Mouse (Mus musculus): Measurements from ENCODE around the gene Tob2.

Gene Tob2

DNA sequence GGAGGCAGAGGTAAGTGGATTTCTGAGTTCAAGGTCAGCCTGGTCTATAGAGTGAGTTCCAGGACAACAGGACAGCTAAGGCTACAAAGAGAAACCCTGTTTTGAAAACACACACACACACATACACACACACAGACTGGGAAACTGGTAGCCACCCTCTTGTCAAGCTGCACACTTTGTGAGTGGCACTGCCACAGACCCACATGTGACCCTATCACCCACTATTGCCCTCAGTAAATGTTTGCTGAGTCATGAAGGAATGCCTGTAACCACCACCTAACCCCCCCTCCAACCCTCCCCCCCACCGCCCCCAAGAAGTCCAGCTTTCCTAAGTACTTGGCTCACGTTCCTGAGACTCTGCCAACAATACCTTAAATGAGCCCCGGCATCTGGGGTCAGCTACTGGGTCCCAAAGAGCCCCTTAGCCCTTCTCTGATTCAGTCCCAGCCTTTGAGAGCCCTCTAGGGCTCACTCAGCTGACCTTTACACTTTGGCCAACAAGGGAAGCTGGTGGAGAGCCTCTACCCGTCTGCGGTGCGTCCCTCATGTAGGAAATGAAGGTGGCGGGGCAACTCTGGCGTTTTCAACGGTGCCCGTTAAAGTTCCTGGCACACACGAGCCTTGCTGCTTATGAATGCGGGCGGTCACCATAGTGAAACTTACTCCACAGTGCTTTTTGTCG, 19.9 kb downstream of the Tob2 start:
- DNase-seq (ENCODE audit: low spot score in 2 of 2) = no peak

DNA sequence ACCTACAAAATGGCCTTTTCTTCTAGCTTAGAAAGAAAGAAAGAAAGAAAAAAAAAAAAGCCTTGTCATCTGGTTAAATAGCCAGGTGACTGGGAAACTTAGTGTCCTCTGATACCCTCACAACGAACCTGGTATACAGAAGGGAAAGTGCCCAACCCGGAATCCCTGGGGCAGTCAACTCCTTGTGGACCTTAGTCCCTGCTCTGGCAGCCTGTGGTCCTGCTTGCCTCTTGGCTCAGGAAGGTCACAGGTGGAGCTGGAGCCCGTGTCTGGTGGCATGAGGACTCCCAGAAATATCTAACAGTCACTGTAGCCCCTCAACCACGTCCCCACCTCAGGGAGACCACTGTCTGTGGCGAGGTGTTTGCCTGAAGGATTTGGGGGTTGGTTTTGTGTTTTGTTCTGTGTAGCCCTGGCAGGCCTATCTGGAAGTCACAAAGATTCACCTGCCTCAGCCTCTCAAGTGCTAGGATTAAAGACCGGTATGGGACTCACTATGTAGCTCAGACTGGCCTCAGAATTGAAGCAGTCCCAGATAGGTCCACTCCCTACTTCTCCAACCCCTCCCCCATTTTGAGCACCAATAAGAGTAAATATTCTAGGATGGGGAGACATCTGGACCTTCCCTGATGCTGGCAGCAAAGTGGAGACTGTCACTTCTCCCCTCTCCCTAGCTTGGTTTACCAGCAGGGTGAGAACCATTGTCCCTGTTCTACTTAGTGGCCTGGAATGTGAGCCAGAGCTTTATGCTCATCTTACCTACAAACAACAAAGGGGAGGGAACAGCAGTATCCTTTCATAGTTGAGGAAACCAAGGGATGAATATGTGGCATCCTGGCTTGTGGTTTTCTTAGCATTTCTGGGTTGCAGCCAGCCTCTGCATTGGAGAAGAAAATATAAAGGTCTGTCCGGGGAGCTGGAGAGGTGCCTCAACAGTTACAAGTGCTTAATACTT, 21.4 kb downstream of the Tob2 start:
- DNase-seq (ENCODE audit: low spot score in 2 of 2) = no peak

DNA sequence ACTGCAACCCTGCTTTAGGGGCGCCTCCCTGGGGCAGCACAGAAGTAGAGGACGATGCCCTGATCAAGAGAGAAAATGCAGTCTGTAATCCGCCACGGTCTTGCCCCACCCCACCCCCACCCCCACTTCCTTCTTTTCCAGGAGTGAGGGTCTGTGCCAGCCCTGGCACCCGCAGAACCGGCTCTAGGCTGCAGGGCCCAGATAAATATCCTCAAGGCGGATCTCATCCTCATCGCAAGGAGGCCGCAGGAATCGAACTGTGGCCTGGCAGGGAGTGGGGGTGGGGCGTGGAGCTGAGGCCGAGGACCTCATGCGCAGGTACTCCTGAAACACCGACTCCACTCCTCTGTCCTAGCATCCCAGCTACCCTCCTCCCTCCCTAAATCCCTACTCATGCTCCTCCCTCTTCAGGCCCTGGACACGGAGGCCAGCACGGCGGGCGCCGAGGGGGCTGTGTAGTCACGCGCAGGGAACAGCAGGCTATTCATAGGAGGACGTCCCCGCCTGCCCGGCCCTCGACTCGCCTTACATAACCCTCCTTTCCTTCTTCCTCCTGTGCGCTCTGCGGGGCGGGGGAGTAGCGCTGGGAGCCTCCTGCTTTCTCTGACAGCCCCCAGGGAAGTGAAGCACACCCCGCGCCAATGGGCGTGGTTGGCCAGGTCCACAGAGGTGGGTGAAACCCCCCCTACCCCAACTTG, 22.3 kb downstream of the Tob2 start:
- no peak for DNase-seq (ENCODE audit: low spot score in 2 of 2)

DNA sequence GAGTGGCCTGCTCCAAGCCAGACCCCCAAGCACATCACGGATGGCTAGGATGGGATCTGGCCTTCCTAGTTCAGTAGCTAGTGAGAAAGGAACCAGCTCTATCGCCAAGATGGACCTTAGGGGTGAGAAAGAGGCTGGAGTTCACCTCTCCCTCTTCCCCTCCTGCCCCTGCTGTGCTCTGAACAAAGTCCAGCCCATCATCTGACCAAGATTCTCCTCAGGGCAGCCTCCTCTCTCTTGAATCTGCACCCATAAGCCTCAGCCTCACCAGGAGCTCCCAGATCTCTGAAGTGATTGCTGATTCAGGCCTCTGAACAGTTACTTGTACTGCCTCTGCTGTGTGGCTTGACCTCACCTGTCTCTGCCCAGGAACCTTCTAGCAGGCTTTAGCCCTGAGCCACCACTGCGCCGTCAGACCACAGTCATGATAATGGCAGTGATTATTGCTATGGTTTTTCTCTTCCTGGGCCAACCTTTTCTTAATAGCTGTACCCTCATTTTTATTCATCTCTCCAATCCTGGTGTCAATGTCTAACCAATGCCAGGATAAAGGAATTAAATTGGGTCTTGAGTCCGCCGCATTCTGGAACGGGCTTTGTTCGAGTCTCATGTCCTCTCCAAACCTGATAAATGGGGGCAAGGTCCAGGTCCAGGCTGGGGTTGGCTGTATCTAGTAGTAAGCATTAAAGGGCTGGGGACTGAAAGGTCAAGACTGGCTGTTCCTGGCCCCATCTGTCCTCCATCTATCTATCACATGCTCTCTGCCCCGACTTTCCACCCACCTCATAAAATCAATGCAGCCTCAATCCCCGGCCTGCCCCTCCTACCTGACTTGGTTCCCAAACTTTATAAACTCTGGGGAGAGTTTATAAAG, 23.4 kb downstream of the Tob2 start:
- no peak for DNase-seq (ENCODE audit: low spot score in 2 of 2)

DNA sequence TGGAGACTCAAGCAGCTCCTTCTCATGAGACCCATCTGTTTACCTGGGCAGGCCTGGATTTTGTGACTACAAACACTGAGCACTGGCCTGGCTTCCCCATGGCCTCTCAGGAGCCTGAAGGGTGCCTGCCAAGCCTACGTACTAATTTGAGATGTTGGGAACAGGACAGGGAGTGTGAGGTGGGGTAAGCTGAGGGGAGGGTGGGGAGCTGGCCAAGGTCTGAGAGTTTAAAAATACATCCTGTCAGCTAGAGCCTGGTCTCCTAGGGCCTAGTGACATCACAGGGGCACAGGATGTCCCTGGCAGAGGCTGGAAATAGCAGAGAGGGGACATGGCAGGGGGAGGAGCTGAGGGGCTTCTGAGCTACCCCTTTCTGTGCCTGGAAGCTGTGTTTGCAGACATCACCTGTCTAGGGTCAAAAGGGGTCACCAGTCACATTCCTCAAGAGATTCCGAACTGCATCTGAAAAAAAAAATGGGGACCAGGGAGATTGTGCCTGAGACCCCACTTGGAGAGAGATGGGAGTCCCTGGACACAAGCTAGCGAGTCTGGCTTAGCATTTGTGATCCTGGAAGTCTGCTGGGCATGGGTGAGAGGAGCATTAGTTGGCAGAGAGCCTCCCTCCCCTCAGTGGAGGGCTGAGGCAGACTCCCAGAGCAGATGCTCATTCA, 24.3 kb downstream of the Tob2 start:
- no peak for DNase-seq (ENCODE audit: low spot score in 2 of 2)

DNA sequence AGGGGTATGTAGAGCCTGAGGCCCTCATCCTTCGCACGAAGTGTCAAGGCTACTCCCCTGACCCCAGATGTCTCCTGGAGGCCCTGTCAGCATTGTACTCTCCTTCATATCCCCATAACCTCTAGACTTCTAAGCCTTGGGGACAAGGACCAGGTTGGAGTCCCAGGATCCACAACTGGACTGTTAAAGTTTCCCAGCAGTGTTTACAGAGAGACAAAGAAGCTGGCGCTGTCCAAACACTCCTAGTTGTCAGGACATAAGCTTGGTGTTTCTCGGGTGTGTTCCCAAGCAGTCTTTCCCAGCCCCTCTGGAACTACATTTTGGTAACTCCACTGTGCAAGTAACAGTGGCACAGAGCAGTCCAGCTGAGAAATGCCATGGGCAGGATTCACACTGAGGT, 25.1 kb downstream of the Tob2 start:
- DNase-seq (ENCODE audit: low spot score in 2 of 2) = no peak

DNA sequence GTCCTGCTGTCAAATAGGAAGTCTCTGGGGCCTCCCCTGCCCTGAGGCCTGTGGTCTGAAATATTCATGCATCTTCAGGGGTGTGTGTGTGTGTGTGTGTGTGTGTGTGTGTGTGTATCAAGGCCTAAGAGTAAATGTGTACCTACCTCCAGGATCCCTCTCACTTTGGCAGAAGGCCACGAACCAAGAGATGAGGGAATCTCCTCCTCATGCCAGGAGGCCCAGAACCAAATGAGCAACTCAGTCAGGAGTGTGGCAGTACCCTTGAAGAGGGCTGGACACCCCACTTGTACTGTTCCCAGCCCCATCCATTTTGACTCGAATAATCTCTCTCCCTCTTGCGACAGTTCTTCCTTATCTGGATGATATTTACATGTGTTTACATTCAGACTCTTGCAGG, 26.4 kb downstream of the Tob2 start:
- no peak for DNase-seq (ENCODE audit: low spot score in 2 of 2)

DNA sequence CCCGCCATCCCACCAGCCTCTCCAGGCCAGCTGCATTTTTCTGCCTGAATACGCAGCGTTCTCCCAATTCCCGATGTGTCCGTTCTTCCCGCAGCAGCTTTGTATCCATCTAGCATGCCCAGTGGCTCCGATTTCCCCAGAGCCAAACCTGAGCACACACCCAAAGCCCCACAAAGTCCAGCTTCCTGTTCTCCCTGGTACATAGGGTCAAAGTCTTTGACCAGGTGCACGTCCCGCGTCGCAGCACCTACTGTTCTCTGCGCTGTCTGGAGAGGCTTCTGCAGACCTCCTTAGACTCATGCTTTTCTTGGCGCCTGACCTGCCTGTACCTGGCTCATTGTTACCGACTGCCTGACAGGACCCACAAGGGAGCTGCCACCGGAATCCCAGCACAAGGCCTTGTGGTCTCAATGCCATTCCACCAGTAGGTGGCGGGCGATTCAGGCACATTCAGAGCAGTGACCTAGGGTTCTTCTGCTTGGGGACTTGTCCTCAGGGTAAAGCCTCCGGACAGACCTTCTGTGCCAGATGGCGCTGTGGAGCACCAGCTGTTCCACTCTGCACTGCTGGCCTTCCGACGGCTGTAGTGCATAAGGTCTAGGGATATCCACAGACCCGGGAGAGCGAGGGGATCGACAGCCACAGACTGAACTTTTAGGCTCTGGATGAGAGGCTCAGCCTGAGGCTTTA, 27.3 kb downstream of the Tob2 start:
- peak; percentile 84 to 92 for DNase-seq (ENCODE audit: low spot score in 2 of 2)

DNA sequence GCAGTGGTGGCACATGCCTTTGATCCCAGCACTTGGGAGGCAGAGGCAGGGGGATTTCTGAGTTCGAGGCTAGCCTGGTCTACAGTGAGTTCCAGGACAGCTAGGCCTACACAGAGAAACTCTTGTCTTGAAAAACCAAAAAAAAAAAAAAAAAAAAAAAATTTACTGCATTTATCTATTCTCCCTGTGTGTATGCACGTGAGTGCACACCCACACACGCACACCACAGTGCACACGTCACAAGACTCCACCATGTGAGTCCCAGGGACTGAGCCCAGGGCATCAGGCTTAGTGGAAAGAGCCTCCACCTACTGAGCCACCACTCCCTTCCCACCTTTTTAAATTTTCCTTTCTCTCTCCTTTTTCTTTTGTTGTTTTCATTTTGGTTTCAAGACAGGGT, 28.1 kb downstream of the Tob2 start:
- no peak for DNase-seq (ENCODE audit: low spot score in 2 of 2)

DNA sequence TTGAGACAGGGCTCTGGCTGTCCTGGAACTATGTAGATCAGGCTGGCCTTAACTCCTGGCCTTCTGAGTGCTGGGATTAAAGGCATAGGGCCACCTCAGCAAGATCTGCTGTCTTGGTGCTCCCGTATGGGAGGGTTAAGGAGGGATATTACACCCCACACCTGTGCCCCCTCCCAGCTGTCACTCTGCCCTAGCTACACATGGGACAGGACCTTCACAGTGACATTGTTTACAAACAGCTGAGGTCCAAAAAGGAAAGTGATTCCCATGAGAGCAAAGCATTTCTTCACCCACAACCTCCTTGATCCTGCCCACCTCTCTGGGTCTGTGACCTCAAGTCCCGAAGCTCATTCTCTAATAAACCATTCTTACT, 29.4 kb downstream of the Tob2 start:
- no peak for DNase-seq (ENCODE audit: low spot score in 2 of 2)

DNA sequence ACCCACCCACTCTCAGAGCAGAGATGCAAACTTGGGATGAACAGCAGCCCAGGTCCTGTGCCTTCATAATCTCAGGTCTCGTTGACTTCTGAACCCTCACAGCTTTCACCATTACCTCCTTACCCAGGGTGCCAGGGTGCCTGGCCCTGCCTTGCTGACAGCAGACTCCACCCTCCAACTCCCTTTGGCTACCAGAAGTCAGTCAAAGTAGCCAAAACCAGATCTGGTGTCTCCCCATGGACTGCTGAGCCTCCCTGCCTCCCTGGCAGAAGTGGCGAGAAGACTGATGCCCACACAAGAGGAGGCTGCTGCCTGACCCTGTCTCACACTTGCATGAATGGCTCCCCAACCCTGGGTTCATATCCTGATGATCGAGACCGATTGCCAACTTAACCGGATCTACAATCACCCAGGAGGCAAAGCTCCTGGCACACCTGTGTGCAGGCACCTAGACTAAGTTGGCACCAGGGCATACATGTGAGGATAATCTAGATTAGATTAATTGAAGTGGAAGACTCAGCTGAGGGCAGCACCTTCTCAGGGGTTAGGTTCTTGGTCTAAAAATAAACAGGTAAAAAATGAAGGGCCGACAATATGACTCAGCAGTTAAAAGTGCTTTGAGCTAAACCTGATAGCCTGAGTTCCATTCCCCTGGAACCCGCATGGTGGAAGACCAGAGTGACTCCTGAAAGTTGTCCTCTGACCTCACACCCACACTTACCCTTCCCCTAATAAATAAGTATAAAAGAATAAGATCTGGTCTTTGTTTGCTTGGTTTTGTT, 30.0 kb downstream of the Tob2 start:
- no peak for DNase-seq (ENCODE audit: low spot score in 2 of 2)

DNA sequence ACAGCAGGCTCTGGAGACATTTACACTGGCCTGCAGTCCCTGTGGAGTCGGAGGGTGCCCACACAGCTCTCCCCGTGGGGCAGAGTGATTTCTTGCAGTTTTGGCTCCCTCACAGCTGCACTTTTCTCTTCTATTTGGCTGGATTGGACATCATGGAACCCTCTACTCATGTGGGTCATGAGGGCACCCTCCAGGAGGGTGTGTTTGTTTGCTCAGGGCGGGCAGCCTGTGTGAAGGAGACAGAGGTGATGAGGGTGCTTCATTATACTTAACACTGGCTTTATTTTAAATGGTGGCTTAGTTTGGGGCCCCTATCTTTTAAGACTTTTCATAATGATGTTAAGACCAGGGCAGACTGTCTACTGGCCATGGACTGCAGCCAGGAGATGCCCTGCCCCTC, 33.8 kb downstream of the Tob2 start:
- no peak for DNase-seq (ENCODE audit: low spot score in 2 of 2)

DNA sequence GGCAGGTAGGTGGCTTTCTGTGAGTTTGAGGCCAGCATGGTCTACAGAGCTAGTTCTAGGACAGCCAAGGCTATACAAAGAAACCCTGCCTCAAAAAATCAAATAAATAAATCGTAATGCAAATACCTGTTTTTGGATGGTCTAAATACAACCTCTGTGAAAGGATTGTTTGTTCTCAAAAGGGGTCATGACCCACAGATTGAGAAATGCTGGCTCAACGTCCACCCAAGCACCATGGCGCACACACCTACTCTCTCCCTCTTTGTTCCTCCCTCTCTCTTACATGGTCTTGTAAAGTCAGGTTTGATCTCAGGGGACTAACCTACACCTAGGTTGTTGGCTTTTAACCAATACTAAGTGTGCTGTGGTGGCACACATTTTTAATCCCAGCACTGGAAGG, 36.0 kb downstream of the Tob2 start:
- DNase-seq (ENCODE audit: low spot score in 2 of 2) = no peak

DNA sequence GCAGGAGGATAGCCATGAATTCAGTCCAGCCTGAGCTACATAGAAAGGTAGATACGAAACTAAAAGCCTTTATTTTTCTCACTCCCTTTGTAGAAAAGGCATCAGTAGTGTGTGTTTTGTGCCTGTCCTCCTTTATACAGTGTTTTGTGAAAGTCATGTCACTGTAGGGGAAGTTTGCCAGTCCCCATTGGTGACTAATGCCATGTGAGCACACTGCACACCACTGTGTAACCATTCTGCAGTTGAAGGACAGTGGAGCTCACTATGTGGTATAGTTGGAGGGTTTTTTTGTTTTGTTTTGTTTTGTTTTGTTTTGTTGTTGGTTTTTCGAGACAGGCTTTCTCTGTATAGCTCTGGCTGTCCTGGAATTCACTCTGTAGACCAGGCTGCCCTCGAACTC, 40.2 kb downstream of the Tob2 start:
- DNase-seq (ENCODE audit: low spot score in 2 of 2) = no peak

DNA sequence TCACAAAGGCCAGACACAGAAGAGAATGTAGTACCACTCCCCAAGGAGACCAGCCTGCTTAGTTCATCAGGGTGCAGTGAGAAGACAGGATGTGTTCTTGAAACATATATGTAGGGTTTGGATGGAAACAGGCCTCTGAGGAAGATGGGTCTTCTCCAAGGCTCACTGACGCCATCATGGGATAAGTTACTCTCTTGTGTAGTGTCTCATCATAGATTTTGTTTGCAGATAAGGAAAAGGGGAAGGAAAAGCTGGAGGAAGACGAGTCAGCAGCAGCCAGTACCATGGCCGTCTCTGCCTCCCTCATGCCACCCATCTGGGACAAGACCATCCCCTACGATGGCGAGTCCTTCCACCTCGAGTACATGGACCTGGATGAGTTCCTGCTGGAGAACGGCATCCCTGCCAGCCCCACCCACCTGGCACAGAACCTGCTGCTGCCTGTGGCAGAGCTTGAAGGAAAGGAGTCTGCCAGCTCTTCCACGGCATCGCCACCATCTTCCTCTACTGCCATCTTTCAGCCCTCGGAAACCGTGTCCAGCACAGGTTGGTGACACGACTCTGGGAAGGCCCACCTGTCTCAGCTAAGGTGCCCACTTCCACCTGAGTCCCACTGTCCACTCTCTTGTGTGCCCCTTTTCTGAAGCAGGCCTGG, 43.8 kb downstream of the Tob2 start:
- DNase-seq (ENCODE audit: low spot score in 2 of 2) = no peak

DNA sequence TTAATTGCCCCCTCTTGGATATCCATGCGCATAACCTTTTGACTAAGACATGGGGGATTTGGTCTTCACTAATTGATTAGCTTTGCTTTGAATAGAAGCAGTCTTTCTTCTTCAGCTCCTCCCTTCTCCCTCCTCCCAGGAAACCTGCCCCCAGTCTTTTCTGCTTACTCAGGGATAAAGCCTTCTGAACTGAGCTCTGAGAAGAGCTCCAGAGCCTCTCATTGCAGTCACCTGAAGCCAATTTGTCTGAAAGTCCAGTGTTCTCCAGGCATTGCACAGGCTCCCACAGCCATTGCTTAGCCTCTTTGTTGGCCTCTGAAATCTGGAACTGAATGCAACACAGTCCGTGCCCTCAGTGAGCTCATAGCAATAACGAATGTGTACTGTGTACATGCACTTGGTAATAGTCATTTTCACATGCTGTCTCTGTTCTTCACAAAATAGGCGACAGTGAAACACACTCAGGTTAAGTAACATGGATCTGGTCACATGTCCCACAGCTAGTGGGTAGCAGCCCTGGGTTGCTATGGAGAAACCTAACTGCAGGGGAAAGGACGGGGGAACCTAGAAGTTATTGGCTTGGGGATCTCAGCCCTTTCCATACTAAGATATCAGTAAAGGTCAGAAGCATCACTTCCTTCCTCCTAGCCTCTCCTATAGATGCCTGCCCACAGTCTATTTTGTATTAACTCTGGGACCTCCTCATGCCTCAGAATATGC, 44.5 kb downstream of the Tob2 start:
- DNase-seq (ENCODE audit: low spot score in 2 of 2) = no peak

DNA sequence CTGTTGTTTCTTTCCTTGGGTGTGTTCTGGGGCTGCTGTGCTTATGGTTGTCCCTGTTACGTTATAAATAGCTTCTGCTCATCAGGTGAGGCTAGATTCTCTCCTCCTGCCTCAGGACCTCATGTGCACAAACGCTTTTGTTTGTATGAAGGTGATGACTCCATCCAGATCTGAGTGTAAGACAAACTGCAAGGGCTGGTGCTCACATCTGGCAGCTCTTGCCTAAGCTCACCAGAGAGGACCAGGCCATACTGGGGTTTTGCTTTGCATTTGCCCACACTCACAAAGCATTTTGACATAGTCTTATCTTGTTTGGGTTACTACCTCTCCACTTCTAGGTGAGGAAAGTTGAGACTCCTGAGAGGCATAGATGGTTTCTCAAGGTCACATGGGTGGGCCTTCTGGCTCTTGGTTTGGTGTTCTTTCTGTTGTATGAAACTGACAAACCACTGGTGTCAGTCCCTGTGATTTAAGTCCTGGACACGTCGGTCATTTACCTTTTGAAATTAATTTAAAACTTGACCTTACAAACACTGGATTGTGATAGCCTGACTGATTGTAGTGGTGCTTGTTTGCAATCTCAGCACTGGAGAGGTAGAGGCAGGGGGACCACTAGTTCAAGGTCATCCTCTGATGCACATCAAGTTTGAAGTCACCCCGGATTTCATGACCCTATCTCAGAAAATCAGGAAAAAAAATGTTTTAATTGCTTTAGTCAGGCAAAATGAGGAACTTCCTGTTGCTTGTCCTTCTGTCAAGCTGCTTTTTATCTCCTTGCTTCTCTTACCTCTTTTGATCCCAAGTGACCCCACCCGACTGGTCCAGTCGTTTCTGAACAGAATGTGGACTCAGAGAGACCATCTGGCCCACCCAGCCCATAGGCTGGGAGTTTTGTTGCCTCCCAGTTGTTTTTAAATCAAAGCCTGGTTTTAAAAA, 45.6 kb downstream of the Tob2 start:
- DNase-seq (ENCODE audit: low spot score in 2 of 2) = no peak
